Mouse (Mus musculus): ENCODE data around the gene Rab4a. TPM values are rescaled to one million over a fixed set of nuclear protein-coding genes. Genes with fewer than 3 reads are reported as not detected.

The Rab4a gene
- total and polyA plus RNA-seq, 3 experiments, result 7.7 to 10.6 (median 8.4) TPM

GRCm38 (mm10) chr8:123847546-123847945 is 41.8 kb downstream of the Rab4a start:
- H3K79me2 ChIP-seq (replicated peaks; ENCODE audit: control insufficient read depth, insufficient read depth, low read length), result no peaks in the 10 kb centered on the region
- H3K9ac ChIP-seq (ENCODE audit: low read depth, low read length), result no peak overlapping the region
- no peak for DNase-seq
- no peaks in the 10 kb centered on the region for H3K4me1 ChIP-seq (ENCODE audit: control insufficient read depth, insufficient read depth, low read length)
- intact Hi-C loops (cut with DNase I), result no loop called here
- H3K27me3 ChIP-seq (ENCODE audit: control insufficient read depth, insufficient read depth, low read length), result no peaks in the 10 kb centered on the region
- no peak overlapping the region for H3K4me3 ChIP-seq
- TF ChIP-seq EP300 (IDR thresholded peaks at IDR 0.05; ENCODE audit: insufficient read depth, low read depth, low read length), result no peak
- no peak for TF ChIP-seq CTCF (IDR thresholded peaks at IDR 0.05)
- TF ChIP-seq POLR2A (IDR thresholded peaks at IDR 0.05; ENCODE audit: insufficient read depth, low read depth, low read length), result no peak
- no peaks in the 10 kb centered on the region for H3K36me3 ChIP-seq (ENCODE audit: control insufficient read depth, insufficient read depth, low read length)
- WGBS, result 58% methylated on average over 3 of the region's 3 CpGs
- H3K27ac ChIP-seq, result no peak overlapping the region

- intact Hi-C loops (cut with DNase I), result no loop called here
- DNase-seq, result no peak
- Histone ChIP-seq H3K27me3 (ENCODE audit: control insufficient read depth, insufficient read depth, low read length) (no peaks in the 10 kb centered on the region), H3K4me1 (ENCODE audit: control insufficient read depth, insufficient read depth, low read length) (no peaks in the 10 kb centered on the region), H3K27ac (no peak overlapping the region), H3K4me3 (no peak overlapping the region), H3K79me2 (replicated peaks; ENCODE audit: control insufficient read depth, insufficient read depth, low read length) (no peaks in the 10 kb centered on the region), H3K9ac (ENCODE audit: low read depth, low read length) (no peak overlapping the region), H3K36me3 (ENCODE audit: control insufficient read depth, insufficient read depth, low read length) (no peaks in the 10 kb centered on the region)
- no peak for TF ChIP-seq POLR2A (IDR thresholded peaks at IDR 0.05; ENCODE audit: insufficient read depth, low read depth, low read length)
- no peak for TF ChIP-seq EP300 (IDR thresholded peaks at IDR 0.05; ENCODE audit: insufficient read depth, low read depth, low read length)
- no peak for TF ChIP-seq CTCF (IDR thresholded peaks at IDR 0.05)
- WGBS, result 85% methylated on average over 4 of the region's 4 CpGs
Measured at GRCm38 (mm10) chr8:123849352-123849751, 43.6 kb downstream of the Rab4a start.

GRCm38 (mm10) chr8:123851590-123851989 is 45.8 kb downstream of the Rab4a start:
- no peak for DNase-seq
- TF ChIP-seq POLR2A (IDR thresholded peaks at IDR 0.05; ENCODE audit: insufficient read depth, low read depth, low read length) (no peak), CTCF (IDR thresholded peaks at IDR 0.05) (no peak), EP300 (IDR thresholded peaks at IDR 0.05; ENCODE audit: insufficient read depth, low read depth, low read length) (no peak)
- Histone ChIP-seq H3K27me3 (ENCODE audit: control insufficient read depth, insufficient read depth, low read length) (no peaks in the 10 kb centered on the region), H3K36me3 (ENCODE audit: control insufficient read depth, insufficient read depth, low read length) (no peaks in the 10 kb centered on the region), H3K79me2 (replicated peaks; ENCODE audit: control insufficient read depth, insufficient read depth, low read length) (no peaks in the 10 kb centered on the region), H3K4me1 (ENCODE audit: control insufficient read depth, insufficient read depth, low read length) (no peaks in the 10 kb centered on the region), H3K4me3 (no peak overlapping the region), H3K9ac (ENCODE audit: low read depth, low read length) (no peak overlapping the region), H3K27ac (no peak overlapping the region)
- WGBS, result 64% methylated on average over 5 of the region's 5 CpGs
- intact Hi-C loops (cut with DNase I), result no loop called here

- Histone ChIP-seq H3K27me3 (ENCODE audit: control insufficient read depth, insufficient read depth, low read length) (no peaks in the 10 kb centered on the region), H3K9ac (ENCODE audit: low read depth, low read length) (no peak overlapping the region), H3K4me3 (no peak overlapping the region), H3K79me2 (replicated peaks; ENCODE audit: control insufficient read depth, insufficient read depth, low read length) (no peaks in the 10 kb centered on the region), H3K27ac (no peak overlapping the region), H3K36me3 (ENCODE audit: control insufficient read depth, insufficient read depth, low read length) (no peaks in the 10 kb centered on the region), H3K4me1 (ENCODE audit: control insufficient read depth, insufficient read depth, low read length) (no peaks in the 10 kb centered on the region)
- WGBS, result 90% methylated on average over 1 of the region's 1 CpGs
- TF ChIP-seq POLR2A (IDR thresholded peaks at IDR 0.05; ENCODE audit: insufficient read depth, low read depth, low read length) (no peak), CTCF (IDR thresholded peaks at IDR 0.05) (no peak), EP300 (IDR thresholded peaks at IDR 0.05; ENCODE audit: insufficient read depth, low read depth, low read length) (no peak)
- DNase-seq, result no peak
- intact Hi-C loops (cut with DNase I), result no loop called here
Measured at GRCm38 (mm10) chr8:123854252-123854651, 48.5 kb downstream of the Rab4a start.

- H3K79me2 ChIP-seq (replicated peaks; ENCODE audit: control insufficient read depth, insufficient read depth, low read length), result no peaks in the 10 kb centered on the region
- H3K4me1 ChIP-seq (ENCODE audit: control insufficient read depth, insufficient read depth, low read length), result no peaks in the 10 kb centered on the region
- H3K36me3 ChIP-seq (ENCODE audit: control insufficient read depth, insufficient read depth, low read length), result no peaks in the 10 kb centered on the region
- DNase-seq, result no peak
- no peak overlapping the region for H3K4me3 ChIP-seq
- intact Hi-C loops (cut with DNase I), result no loop called here
- TF ChIP-seq POLR2A (IDR thresholded peaks at IDR 0.05; ENCODE audit: insufficient read depth, low read depth, low read length) (no peak), CTCF (IDR thresholded peaks at IDR 0.05) (no peak), EP300 (IDR thresholded peaks at IDR 0.05; ENCODE audit: insufficient read depth, low read depth, low read length) (no peak)
- no peaks in the 10 kb centered on the region for H3K27me3 ChIP-seq (ENCODE audit: control insufficient read depth, insufficient read depth, low read length)
- WGBS, result 84% methylated on average over 9 of the region's 9 CpGs
- no peak overlapping the region for H3K27ac ChIP-seq
- H3K9ac ChIP-seq (ENCODE audit: low read depth, low read length), result no peak overlapping the region
Measured at GRCm38 (mm10) chr8:123854733-123855475, 49.1 kb downstream of the Rab4a start.

- Histone ChIP-seq H3K27me3 (ENCODE audit: control insufficient read depth, insufficient read depth, low read length) (no peaks in the 10 kb centered on the region), H3K4me3 (no peak overlapping the region), H3K79me2 (replicated peaks; ENCODE audit: control insufficient read depth, insufficient read depth, low read length) (no peaks in the 10 kb centered on the region), H3K36me3 (ENCODE audit: control insufficient read depth, insufficient read depth, low read length) (no peaks in the 10 kb centered on the region), H3K9ac (ENCODE audit: low read depth, low read length) (no peak overlapping the region), H3K27ac (no peak overlapping the region), H3K4me1 (ENCODE audit: control insufficient read depth, insufficient read depth, low read length) (no peaks in the 10 kb centered on the region)
- intact Hi-C loops (cut with DNase I), result no loop called here
- WGBS, result 91% methylated on average over 3 of the region's 3 CpGs
- no peak for DNase-seq
- TF ChIP-seq CTCF (IDR thresholded peaks at IDR 0.05), result no peak
Measured at GRCm38 (mm10) chr8:123857361-123857760, 51.6 kb downstream of the Rab4a start.
